Mouse (Mus musculus) small intestine, adult 2 months (tissue): ENCODE measurements around the gene Shisal2a. TPM values are rescaled to one million over a fixed set of nuclear protein-coding genes. Genes with fewer than 3 reads are reported as not detected.

Experiments used
- H3K27ac ChIP-seq: fragments of 200-500 bp; 2 replicates; pipeline ENCODE4 v1.5.1; 2012; ENCODE audit warnings: low read depth, low read length, control low read depth, inconsistent platforms; ENCODE audit not compliant: insufficient read depth
- H3K27me3 ChIP-seq: fragments of 200-500 bp; 2 replicates; pipeline ENCODE4 v1.6.1; 2012; ENCODE audit warnings: mild to moderate bottlenecking, moderate library complexity, low read length, inconsistent platforms; ENCODE audit not compliant: control insufficient read depth, insufficient read depth
- H3K36me3 ChIP-seq: fragments of 200-500 bp; 2 replicates; pipeline ENCODE4 v1.6.1; 2012; ENCODE audit warnings: mild to moderate bottlenecking, low read length, control low read depth, inconsistent platforms; ENCODE audit not compliant: control insufficient read depth, insufficient read depth
- H3K4me1 ChIP-seq: fragments of 200-500 bp; 2 replicates; pipeline ENCODE4 v1.6.1; 2012; ENCODE audit warnings: low read length, inconsistent platforms, mixed read lengths; ENCODE audit not compliant: control insufficient read depth, insufficient read depth, insufficient read length
- H3K4me3 ChIP-seq: fragments of 200-500 bp; 2 replicates; pipeline ENCODE4 v1.5.1; 2012; ENCODE audit warnings: low read depth, mild to moderate bottlenecking, control low read depth, inconsistent platforms, low read length, moderate library complexity
- CTCF ChIP-seq: fragments of 200-500 bp; IDR thresholded peaks from 2 replicates; pipeline ENCODE4 v1.5.1; 2012; ENCODE audit warnings: low read depth, mild to moderate bottlenecking, control low read depth, inconsistent platforms, low read length, moderate library complexity, mixed read lengths; ENCODE audit not compliant: insufficient replicate concordance, insufficient read length; ENCODE audit errors: extremely low read depth
- POLR2A ChIP-seq: fragments of 200-500 bp; IDR thresholded peaks from 2 replicates; pipeline ENCODE4 v1.6.1; 2012; ENCODE audit warnings: low read depth, mild to moderate bottlenecking, control low read depth, inconsistent platforms, low read length, moderate library complexity
- WGBS: fragments of 180-500 bp; shearing (Covaris S2); methylation state at CpG from one replicate; pipeline ENCODE4 v1.1.7; 2018; 5-methylcytosine and 5-hydroxymethylcytosine counted together
- polyA plus RNA-seq: library from polyadenylated mRNA; depleted of rRNA; stranded (reverse); fragments of >200 nt; gene quantifications from 2 replicates; pipeline ENCODE4 v1.2.3, GENCODE M21; 2012

Gene Shisal2a
- polyA plus RNA-seq, 1 experiment = not detected

GRCm38 (mm10) chr4:108379476-108379875, 3.7 kb downstream of the Shisal2a start:
- no peak for TF ChIP-seq POLR2A
- TF ChIP-seq CTCF = no peak
- Histone ChIP-seq H3K27ac (no peak overlapping the region), H3K4me3 (no peak overlapping the region), H3K4me1 (peaks cover 2% of the 10 kb centered on the region; the same call in 1 of the 2 replicates), H3K27me3 (peaks cover 20% of the 10 kb centered on the region), H3K36me3 (no peaks in the 10 kb centered on the region)
- WGBS = 91% methylated on average over 3 of the region's 3 CpGs

- TF ChIP-seq POLR2A = no peak
- no peak for TF ChIP-seq CTCF
- H3K4me1 ChIP-seq = peaks cover 8% of the 10 kb centered on the region
- no peaks in the 10 kb centered on the region for H3K27me3 ChIP-seq
- 82% methylated on average over 3 of the region's 3 CpGs for WGBS
- no peak overlapping the region for H3K27ac ChIP-seq
- no peaks in the 10 kb centered on the region for H3K36me3 ChIP-seq
- H3K4me3 ChIP-seq = no peak overlapping the region
Measured at GRCm38 (mm10) chr4:108372166-108372565, 11.0 kb downstream of the Shisal2a start.

GRCm38 (mm10) chr4:108371421-108371820, 11.7 kb downstream of the Shisal2a start:
- WGBS = 91% methylated on average over 3 of the region's 3 CpGs
- no peak overlapping the region for H3K27ac ChIP-seq

GRCm38 (mm10) chr4:108370409-108370808, 12.7 kb downstream of the Shisal2a start:
- H3K4me3 ChIP-seq = no peak overlapping the region
- TF ChIP-seq CTCF = no peak
- no peak for TF ChIP-seq POLR2A
- no peaks in the 10 kb centered on the region for H3K27me3 ChIP-seq
- peaks cover 8% of the 10 kb centered on the region for H3K4me1 ChIP-seq
- H3K27ac ChIP-seq = no peak overlapping the region
- no peaks in the 10 kb centered on the region for H3K36me3 ChIP-seq
- 16% methylated on average over 4 of the region's 4 CpGs for WGBS

More at GRCm38 (mm10) chr4:108371421-108371820, 11.7 kb downstream of the Shisal2a start:
- peaks cover 8% of the 10 kb centered on the region for H3K4me1 ChIP-seq
- H3K36me3 ChIP-seq = no peaks in the 10 kb centered on the region
- no peaks in the 10 kb centered on the region for H3K27me3 ChIP-seq
- TF ChIP-seq CTCF = no peak
- no peak for TF ChIP-seq POLR2A
- no peak overlapping the region for H3K4me3 ChIP-seq

- Histone ChIP-seq H3K27me3 (no peaks in the 10 kb centered on the region), H3K27ac (peak overlapping the region; percentile 54; the same call in 1 of the 2 replicates), H3K4me3 (no peak overlapping the region), H3K36me3 (no peaks in the 10 kb centered on the region), H3K4me1 (peaks cover 8% of the 10 kb centered on the region)
- no peak for TF ChIP-seq POLR2A
- peak; percentile 23; the same call in 1 of the 2 replicates for TF ChIP-seq CTCF
- WGBS = 21% methylated on average over 5 of the region's 5 CpGs
Measured at GRCm38 (mm10) chr4:108369254-108369653, 13.9 kb downstream of the Shisal2a start.

DNA sequence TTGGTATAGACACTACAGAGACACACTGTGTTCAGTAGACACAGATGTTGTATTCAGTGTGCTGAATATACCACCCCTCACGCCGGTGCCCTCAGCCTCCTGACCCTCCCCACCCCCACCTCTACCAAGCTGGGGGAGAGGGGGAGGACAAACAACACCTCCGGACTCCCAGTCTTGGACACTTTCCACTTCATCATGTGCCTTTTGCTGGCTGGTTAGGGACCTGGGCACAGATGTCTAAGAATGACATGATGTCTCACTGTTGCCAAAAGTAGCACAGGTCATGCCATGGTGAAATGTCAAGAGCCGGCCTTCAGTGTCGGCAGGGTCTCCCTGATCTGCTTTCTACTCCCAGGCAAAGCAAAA, 19.1 kb downstream of the Shisal2a start:
- TF ChIP-seq CTCF = no peak
- TF ChIP-seq POLR2A = no peak
- Histone ChIP-seq H3K4me3 (no peak overlapping the region), H3K4me1 (peaks cover 7% of the 10 kb centered on the region), H3K36me3 (no peaks in the 10 kb centered on the region), H3K27ac (no peak overlapping the region), H3K27me3 (no peaks in the 10 kb centered on the region)
- 68% methylated on average over 5 of the region's 5 CpGs for WGBS

DNA sequence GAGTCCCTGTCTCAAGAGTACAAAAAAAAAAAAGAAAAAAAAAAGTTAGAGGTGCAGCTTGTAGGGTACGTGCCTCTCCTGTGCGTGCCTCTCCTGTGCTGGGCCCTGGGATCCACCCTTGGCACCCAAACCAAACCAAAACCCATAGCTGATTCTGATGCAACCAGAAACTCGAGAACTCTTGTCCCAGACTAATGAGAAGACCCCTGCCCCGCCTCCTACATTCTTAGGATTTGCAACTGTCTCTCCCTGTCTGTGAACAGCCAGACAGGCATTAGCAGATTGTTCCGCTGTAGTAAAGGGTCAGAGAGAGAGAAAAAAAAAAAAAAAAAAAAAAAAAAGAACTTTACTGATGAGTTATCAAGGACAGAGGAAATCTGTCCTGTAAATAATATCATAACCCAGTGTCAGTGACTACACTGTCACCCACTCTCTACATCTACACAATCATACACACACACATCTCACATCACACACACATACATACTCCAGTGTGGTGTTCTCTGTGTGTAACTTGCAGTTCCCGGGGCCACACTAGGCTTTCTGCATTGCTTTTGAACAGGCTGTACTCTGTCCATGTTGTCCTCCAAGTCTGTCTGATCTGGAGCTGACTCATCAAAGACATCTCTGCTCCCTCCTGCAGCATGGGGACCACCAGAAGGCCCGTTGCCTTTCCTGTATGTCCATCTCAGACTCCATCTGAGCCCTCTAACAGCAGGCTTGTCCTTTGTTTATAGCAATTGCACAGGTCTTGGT, 19.6 kb downstream of the Shisal2a start:
- H3K27ac ChIP-seq = no peak overlapping the region
- H3K36me3 ChIP-seq = no peaks in the 10 kb centered on the region
- no peaks in the 10 kb centered on the region for H3K27me3 ChIP-seq
- TF ChIP-seq POLR2A (no peak), CTCF (no peak)
- WGBS = 70% methylated on average over 7 of the region's 7 CpGs
- no peak overlapping the region for H3K4me3 ChIP-seq
- H3K4me1 ChIP-seq = peaks cover 4% of the 10 kb centered on the region
